Mouse (Mus musculus) stomach, embryonic 15.5 days (tissue): Measurements from ENCODE around the gene Casp6. TPM values are rescaled to one million over a fixed set of nuclear protein-coding genes. Genes with fewer than 3 reads are reported as not detected.

ENCODE experiments used
- ATAC-seq: fragments of 200-750 bp; cut with Nextera tagmentation; 2 replicates; pipeline ENCODE4 v1.8.0; 2017; ENCODE audit warnings: low read depth, moderate number of reproducible peaks, moderate TSS enrichment; ENCODE audit not compliant: insufficient read depth, low FRiP score
- H3K27ac ChIP-seq: fragments of 300-500 bp; sonication (generic); 2 replicates; pipeline ENCODE4 v1.5.1; 2015; ENCODE audit warnings: mild to moderate bottlenecking, inconsistent platforms
- H3K27me3 ChIP-seq: fragments of 300-500 bp; sonication (generic); replicated peaks from 2 replicates; pipeline ENCODE4 v1.6.1; 2015; ENCODE audit warnings: inconsistent platforms
- H3K36me3 ChIP-seq: fragments of 300-500 bp; sonication (generic); 2 replicates; pipeline ENCODE4 v1.6.1; 2015; ENCODE audit warnings: inconsistent platforms
- H3K4me1 ChIP-seq: fragments of 300-500 bp; sonication (generic); 2 replicates; pipeline ENCODE4 v1.6.1; 2015; ENCODE audit warnings: inconsistent platforms
- H3K4me2 ChIP-seq: fragments of 300-500 bp; sonication (generic); 2 replicates; pipeline ENCODE4 v1.6.1; 2015; ENCODE audit warnings: mild to moderate bottlenecking, inconsistent platforms
- H3K4me3 ChIP-seq: fragments of 300-500 bp; sonication (generic); replicated peaks from 2 replicates; pipeline ENCODE4 v1.5.1; 2015; ENCODE audit warnings: inconsistent platforms
- H3K9ac ChIP-seq: fragments of 300-500 bp; sonication (generic); 2 replicates; pipeline ENCODE4 v1.6.1; 2015; ENCODE audit warnings: inconsistent platforms
- H3K9me3 ChIP-seq: fragments of 300-500 bp; sonication (generic); 2 replicates; pipeline ENCODE4 v1.6.1; 2016; ENCODE audit warnings: inconsistent platforms
- WGBS: fragments of 180-500 bp; shearing (Covaris S2); methylation state at CpG from one replicate; pipeline ENCODE4 v1.1.7; 2015; 5-methylcytosine and 5-hydroxymethylcytosine counted together
- polyA plus RNA-seq: library from polyadenylated mRNA; unstranded; fragments of >200 nt; fragmentation: Nextera tagmentation; extraction: Ambion mirVana; gene quantifications from 2 replicates; pipeline ENCODE4 v1.2.1, GENCODE M21; 2015

The Casp6 gene
- polyA plus RNA-seq, 1 experiment from 2014 or later: 105 TPM

GRCm38 (mm10) chr3:129925861-129926260, 24.6 kb downstream of the Casp6 start:
- H3K4me1 ChIP-seq: no peaks in the 10 kb centered on the region
- no peak for ATAC-seq
- H3K9me3 ChIP-seq: no peaks in the 10 kb centered on the region
- H3K36me3 ChIP-seq: no peaks in the 10 kb centered on the region
- H3K27me3 ChIP-seq: no peaks in the 10 kb centered on the region
- no peak overlapping the region for H3K4me2 ChIP-seq
- H3K27ac ChIP-seq: no peak overlapping the region
- 84% methylated on average over 3 of the region's 3 CpGs for WGBS
- H3K9ac ChIP-seq: no peak overlapping the region
- H3K4me3 ChIP-seq: no peak overlapping the region

- Histone ChIP-seq H3K9me3 (no peaks in the 10 kb centered on the region), H3K9ac (no peak overlapping the region), H3K36me3 (no peaks in the 10 kb centered on the region), H3K4me3 (no peak overlapping the region), H3K27ac (no peak overlapping the region), H3K4me2 (no peak overlapping the region), H3K27me3 (no peaks in the 10 kb centered on the region), H3K4me1 (no peaks in the 10 kb centered on the region)
- ATAC-seq: no peak
- 45% methylated on average over 6 of the region's 6 CpGs for WGBS
Observed at GRCm38 (mm10) chr3:129930213-129930778, 29.1 kb downstream of the Casp6 start.

GRCm38 (mm10) chr3:129932443-129932842, 31.2 kb downstream of the Casp6 start:
- Histone ChIP-seq H3K36me3 (no peaks in the 10 kb centered on the region), H3K9me3 (no peaks in the 10 kb centered on the region), H3K4me1 (no peaks in the 10 kb centered on the region), H3K9ac (no peak overlapping the region), H3K27me3 (no peaks in the 10 kb centered on the region), H3K4me3 (no peak overlapping the region), H3K27ac (no peak overlapping the region), H3K4me2 (no peak overlapping the region)
- 49% methylated on average over 4 of the region's 4 CpGs for WGBS
- ATAC-seq: no peak

GRCm38 (mm10) chr3:129936561-129936960, 35.3 kb downstream of the Casp6 start:
- no peak overlapping the region for H3K27ac ChIP-seq
- 57% methylated on average over 9 of the region's 9 CpGs for WGBS
- no peak overlapping the region for H3K9ac ChIP-seq
- H3K36me3 ChIP-seq: no peaks in the 10 kb centered on the region
- no peak overlapping the region for H3K4me2 ChIP-seq
- H3K4me3 ChIP-seq: no peak overlapping the region
- no peaks in the 10 kb centered on the region for H3K9me3 ChIP-seq
- H3K4me1 ChIP-seq: no peaks in the 10 kb centered on the region
- ATAC-seq: no peak
- H3K27me3 ChIP-seq: no peaks in the 10 kb centered on the region

- H3K4me2 ChIP-seq: no peak overlapping the region
- H3K36me3 ChIP-seq: no peaks in the 10 kb centered on the region
- peak; percentile 43; the same call in 1 of the 2 replicates for ATAC-seq
- no peak overlapping the region for H3K4me3 ChIP-seq
- H3K9me3 ChIP-seq: no peaks in the 10 kb centered on the region
- no peak overlapping the region for H3K27ac ChIP-seq
- no peak overlapping the region for H3K9ac ChIP-seq
- no peaks in the 10 kb centered on the region for H3K4me1 ChIP-seq
- no peaks in the 10 kb centered on the region for H3K27me3 ChIP-seq
- 19% methylated on average over 3 of the region's 3 CpGs for WGBS
Observed at GRCm38 (mm10) chr3:129937848-129938247, 36.6 kb downstream of the Casp6 start.

- Histone ChIP-seq H3K27ac (no peak overlapping the region), H3K4me1 (no peaks in the 10 kb centered on the region), H3K4me2 (no peak overlapping the region), H3K27me3 (no peaks in the 10 kb centered on the region), H3K9me3 (no peaks in the 10 kb centered on the region), H3K9ac (no peak overlapping the region), H3K36me3 (no peaks in the 10 kb centered on the region), H3K4me3 (no peak overlapping the region)
- ATAC-seq: no peak
- WGBS: 70% methylated on average over 7 of the region's 7 CpGs
Observed at GRCm38 (mm10) chr3:129939058-129939457, 37.8 kb downstream of the Casp6 start.

GRCm38 (mm10) chr3:129940780-129941179, 39.6 kb downstream of the Casp6 start:
- no peaks in the 10 kb centered on the region for H3K27me3 ChIP-seq
- H3K27ac ChIP-seq: no peak overlapping the region
- H3K4me1 ChIP-seq: no peaks in the 10 kb centered on the region
- ATAC-seq: no peak
- no peak overlapping the region for H3K9ac ChIP-seq
- no peak overlapping the region for H3K4me3 ChIP-seq
- H3K4me2 ChIP-seq: no peak overlapping the region
- 93% methylated on average over 2 of the region's 2 CpGs for WGBS
- H3K36me3 ChIP-seq: no peaks in the 10 kb centered on the region
- H3K9me3 ChIP-seq: no peaks in the 10 kb centered on the region

- H3K9me3 ChIP-seq: no peaks in the 10 kb centered on the region
- 90% methylated on average over 1 of the region's 1 CpGs for WGBS
Observed at GRCm38 (mm10) chr3:129941291-129941690, 40.1 kb downstream of the Casp6 start.

GRCm38 (mm10) chr3:129943813-129944212, 42.6 kb downstream of the Casp6 start:
- Histone ChIP-seq H3K27ac (no peak overlapping the region), H3K9ac (no peak overlapping the region), H3K4me2 (no peak overlapping the region), H3K4me1 (no peaks in the 10 kb centered on the region), H3K27me3 (no peaks in the 10 kb centered on the region), H3K9me3 (no peaks in the 10 kb centered on the region), H3K4me3 (no peak overlapping the region), H3K36me3 (no peaks in the 10 kb centered on the region)
- WGBS: 57% methylated on average over 4 of the region's 4 CpGs
- no peak for ATAC-seq

More at GRCm38 (mm10) chr3:129941291-129941690, 40.1 kb downstream of the Casp6 start:
- Histone ChIP-seq H3K36me3 (no peaks in the 10 kb centered on the region), H3K27me3 (no peaks in the 10 kb centered on the region), H3K27ac (no peak overlapping the region), H3K9ac (no peak overlapping the region), H3K4me3 (no peak overlapping the region), H3K4me1 (no peaks in the 10 kb centered on the region), H3K4me2 (no peak overlapping the region)
- no peak for ATAC-seq

GRCm38 (mm10) chr3:129946217-129946914, 45.1 kb downstream of the Casp6 start:
- no peak for ATAC-seq
- Histone ChIP-seq H3K27ac (no peak overlapping the region), H3K27me3 (no peaks in the 10 kb centered on the region), H3K36me3 (no peaks in the 10 kb centered on the region), H3K4me1 (no peaks in the 10 kb centered on the region), H3K9me3 (no peaks in the 10 kb centered on the region), H3K4me2 (no peak overlapping the region), H3K4me3 (no peak overlapping the region), H3K9ac (no peak overlapping the region)
- WGBS: 43% methylated on average over 5 of the region's 5 CpGs

- H3K27ac ChIP-seq: no peak overlapping the region
- H3K9me3 ChIP-seq: no peaks in the 10 kb centered on the region
- H3K27me3 ChIP-seq: no peaks in the 10 kb centered on the region
- no peaks in the 10 kb centered on the region for H3K36me3 ChIP-seq
- H3K4me3 ChIP-seq: no peak overlapping the region
- WGBS: 79% methylated on average over 5 of the region's 5 CpGs
- no peak overlapping the region for H3K9ac ChIP-seq
- no peak overlapping the region for H3K4me2 ChIP-seq
- ATAC-seq: no peak
- no peaks in the 10 kb centered on the region for H3K4me1 ChIP-seq
Observed at GRCm38 (mm10) chr3:129948359-129948758, 47.1 kb downstream of the Casp6 start.

- H3K4me3 ChIP-seq: no peak overlapping the region
- no peaks in the 10 kb centered on the region for H3K9me3 ChIP-seq
- WGBS: 82% methylated on average over 5 of the region's 5 CpGs
- no peak for ATAC-seq
- no peaks in the 10 kb centered on the region for H3K27me3 ChIP-seq
- H3K36me3 ChIP-seq: no peaks in the 10 kb centered on the region
- H3K4me2 ChIP-seq: no peak overlapping the region
- H3K9ac ChIP-seq: no peak overlapping the region
- H3K27ac ChIP-seq: no peak overlapping the region
- no peaks in the 10 kb centered on the region for H3K4me1 ChIP-seq
Observed at GRCm38 (mm10) chr3:129949158-129949773, 48.0 kb downstream of the Casp6 start.
